Mouse (Mus musculus) granulocyte monocyte progenitor cell, adult 5-6 weeks (primary cell): ENCODE measurements around the gene Usp2. TPM values are rescaled to one million over a fixed set of nuclear protein-coding genes. Genes with fewer than 3 reads are reported as not detected.

Experiments
- ATAC-seq: replicated peaks from 2 replicates; pipeline ENCODE4 v1.8.0; 2016; ENCODE audit warnings: mild to moderate bottlenecking, moderate TSS enrichment, inconsistent platforms; ENCODE audit not compliant: poor library complexity, severe bottlenecking
- total RNA-seq, 2 experiments: library from RNA; stranded (forward) in 1 of 2; stranded (reverse) in 1 of 2; fragments of 200-712, 200-1000 nt in 1 of 2; fragments of >200 nt in 1 of 2; fragmentation: Nextera tagmentation in 1 of 2; gene quantifications; 2 replicates each; pipeline ENCODE4 v1.2.3; 2014 to 2017

Usp2 gene
- 3.6 and 12.0 TPM in 2 replicates for total RNA-seq (2014; fragmentation: Nextera tagmentation)
- 1.2 and 3.1 TPM in 2 replicates for total RNA-seq (2017)

DNA sequence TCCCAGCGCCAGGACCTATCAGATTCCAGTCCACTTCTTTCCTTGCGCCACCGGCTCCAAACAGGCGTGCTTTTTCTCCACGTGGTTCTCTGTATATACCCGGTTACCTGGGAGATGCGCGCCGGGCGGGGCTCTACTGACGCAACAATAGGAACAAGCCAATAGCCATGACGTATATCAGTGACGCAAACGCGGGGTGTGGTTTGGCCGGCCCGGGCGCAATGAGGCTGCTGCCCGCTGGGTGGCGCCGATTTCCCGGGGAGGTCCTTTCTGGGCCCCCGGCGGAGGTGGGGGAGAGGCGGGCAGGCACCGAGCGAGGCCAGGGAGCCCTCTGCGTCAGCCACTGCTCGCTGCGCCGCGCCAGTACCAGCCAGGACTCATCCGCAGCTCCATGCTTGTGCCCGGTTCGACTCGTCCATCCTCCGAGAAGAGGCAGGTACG lies at the start of gene Usp2:
Gene Usp2 (plus strand): TSS at position 237 of the 441 bp plus-strand sequence.
- ATAC-seq, result peak; percentile 97

DNA sequence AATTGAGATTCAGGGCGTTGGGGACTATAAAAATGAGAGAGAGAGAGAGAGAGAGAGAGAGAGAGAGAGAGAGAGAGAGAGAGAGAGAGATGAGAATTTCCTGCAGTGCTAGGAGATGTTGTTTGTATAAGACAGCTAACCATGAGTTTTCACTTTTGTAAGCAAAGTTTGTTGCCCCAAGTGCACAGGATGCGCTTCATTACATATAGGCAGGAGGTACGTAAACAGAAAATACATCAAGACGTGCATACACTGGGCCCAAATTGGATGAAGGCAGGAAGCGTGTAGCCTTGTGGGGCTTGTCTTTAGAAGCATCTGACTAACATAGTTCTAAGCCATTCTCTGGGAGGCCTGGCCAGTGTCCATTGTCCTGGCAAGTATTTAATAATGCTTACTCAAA lies 49.0 kb upstream of the Usp2 start:
- ATAC-seq, result no peak

DNA sequence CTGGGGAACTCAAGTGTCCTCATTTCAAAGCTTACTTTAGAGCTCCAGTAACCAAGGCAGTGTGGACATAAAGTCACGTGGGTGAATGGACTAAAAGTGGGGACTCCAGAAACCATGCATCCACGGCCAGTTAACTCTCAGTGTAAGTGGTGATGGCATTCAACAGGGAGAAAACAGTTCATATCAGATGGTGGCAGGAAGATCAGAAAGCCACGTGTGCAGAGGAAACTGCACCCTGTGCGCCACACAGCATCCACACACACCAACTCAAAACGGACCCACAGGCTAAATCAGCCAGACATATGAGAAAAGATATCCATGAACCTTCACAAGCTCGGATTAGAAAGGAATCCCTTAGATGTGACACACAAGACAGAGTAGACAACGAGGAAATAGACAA lies 46.8 kb upstream of the Usp2 start:
- ATAC-seq, result no peak

DNA sequence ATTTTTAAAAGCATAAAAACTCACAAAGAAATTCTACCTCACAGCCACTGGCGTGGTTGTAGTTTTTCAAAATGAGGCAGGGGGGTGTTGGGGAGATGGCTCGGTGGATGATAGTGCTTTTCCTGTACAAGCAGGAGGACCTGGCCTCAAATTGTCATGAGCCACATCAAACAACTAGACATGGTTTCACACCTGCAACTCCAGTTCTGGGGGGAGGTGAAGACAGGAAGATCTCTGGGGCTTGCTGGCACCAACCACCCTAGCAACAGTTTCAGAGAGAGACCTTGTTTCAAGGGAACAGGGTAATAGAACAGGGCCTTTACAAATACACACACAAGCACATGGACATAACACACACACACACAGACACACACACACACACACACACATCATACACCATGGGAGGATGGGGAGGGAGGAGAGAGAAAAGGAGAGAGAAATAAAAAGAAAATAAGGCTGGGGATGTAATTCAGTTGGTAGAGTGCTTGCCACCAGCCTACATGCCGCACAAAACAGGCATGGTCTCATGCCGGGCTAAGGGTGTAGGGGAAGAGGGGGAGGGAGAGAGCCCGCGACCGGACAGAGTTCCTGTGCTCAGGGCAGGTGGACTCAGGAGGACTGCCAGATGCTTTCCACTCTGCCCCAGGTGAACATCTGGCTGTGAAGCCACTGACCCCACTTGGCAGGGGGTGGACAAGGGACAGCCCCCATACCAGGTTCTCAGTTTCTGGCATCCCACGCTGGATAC lies 44.5 kb upstream of the Usp2 start:
- no peak for ATAC-seq

DNA sequence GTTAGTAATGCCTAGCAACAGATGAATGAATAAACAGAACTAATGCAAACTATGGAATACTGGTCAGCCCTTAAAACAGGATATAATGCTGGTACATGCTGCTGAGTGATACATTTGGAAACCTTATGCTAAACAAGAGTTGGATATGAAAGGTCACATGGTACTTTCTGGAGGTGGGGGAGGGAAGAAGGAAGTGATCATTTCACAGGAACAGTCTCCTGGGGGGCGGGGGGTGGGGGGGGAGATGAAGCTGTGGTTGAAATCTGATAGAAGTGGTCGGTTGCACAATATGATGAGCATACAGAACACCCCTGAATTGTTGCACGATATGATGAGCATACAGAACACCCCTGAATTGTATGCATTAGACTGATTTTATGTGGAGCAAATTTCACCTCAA lies 42.7 kb upstream of the Usp2 start:
- peak; percentile 79 for ATAC-seq

DNA sequence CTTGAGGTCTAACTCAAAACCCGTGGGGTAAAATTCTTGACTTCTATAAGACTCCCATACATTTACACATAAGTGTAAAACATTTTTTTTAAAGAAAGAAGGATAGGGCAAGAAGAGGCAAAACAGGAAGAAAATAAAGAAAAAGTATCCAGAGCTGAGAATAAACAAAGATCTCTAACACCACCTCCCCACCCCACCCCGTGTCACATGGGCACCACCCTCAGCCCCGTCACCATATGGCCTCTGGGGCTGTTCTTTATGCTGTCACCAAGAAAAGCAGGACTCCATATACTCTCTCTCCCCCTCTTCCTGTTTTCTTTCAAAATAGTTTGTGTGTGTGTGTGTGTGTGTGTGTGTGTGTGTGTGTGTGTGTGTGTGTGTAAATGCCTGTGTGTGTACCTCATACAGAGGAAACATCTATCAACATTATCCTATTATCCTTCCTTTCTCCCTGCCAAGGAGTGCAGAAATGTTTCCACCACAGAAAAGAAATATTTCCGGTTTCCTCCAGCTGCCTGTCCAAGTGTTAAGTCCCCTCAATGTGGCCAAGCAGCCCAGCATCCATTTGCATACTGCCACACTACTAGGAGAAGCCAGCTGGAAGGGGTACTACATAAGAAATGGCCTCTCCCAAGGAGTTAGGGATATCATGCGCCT lies 37.1 kb upstream of the Usp2 start:
- no peak; the same call in 1 of the 2 replicates for ATAC-seq

DNA sequence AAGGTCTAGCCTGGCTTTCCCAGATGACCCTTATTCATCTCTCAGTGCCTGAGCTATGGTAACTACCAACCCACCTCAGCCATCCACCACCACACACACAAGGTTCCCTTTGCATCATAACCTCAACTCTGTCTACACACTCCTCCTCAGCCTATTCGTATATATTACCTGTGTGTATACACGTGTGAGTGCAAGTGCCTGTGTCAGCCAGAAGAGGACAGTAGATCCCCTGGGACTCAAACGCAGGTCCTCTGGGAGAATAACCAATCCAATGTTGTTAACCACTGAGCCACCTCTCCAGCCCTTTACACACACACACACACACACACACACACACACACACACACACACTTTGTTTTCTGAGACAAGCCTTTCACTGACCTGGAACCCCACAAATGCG lies 36.2 kb upstream of the Usp2 start:
- no peak for ATAC-seq

DNA sequence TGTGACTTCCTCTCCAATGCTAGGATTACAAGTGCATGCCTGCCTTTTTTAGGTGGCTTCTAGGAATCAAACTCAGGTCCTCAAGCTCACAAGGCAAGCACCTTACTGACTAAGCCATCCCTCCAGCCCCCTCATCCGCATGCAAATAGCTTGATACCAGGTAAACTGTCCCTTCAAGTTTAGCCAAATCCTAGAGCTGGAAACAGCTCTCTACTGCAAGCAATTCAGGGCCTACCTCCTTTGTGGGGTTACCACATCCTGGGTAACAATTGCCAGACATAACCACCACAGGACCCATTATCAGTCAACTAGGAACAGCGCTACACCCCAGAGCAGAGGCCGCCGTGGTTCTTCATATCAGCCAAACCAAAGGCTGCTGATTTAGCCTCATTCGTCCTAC lies 35.7 kb upstream of the Usp2 start:
- peak; percentile 52 for ATAC-seq

DNA sequence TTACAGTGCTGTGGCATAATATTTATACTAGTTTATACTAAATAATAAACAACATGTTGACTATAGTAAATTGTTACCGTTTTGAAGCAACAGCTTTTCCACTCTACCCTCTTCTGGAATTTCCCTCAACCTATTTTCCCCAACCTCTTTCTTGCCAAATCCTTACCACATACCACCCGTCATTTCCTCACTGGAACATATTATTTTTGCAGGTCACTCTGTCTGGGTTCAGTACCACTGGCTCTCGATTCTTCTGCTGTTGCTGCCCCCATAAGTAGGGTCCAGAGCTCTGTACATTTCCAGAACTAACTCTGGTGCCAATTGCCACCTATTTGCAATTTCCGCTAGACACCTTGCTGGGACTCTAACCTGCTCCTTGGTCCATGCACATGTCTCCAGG lies 34.9 kb upstream of the Usp2 start:
- ATAC-seq, result peak; percentile 57

DNA sequence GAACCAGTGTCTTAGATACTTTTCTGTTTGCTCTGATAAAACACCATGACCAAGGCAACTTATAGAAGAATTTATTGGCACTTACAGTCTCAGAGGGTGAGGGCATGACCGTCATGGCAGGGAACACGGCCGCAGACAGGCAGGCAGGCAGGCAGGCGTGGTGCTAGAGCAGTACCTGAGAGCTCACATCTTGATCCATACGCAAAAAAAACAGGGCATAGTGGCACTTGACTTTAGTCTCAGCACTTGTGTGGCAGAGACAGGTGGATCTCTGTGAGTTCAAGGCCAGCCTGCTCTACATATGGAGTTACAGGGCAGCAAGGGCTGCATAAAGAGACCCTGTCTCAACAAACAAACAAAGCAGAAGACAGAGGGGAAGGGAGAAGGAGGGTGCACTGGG lies 33.5 kb upstream of the Usp2 start:
- ATAC-seq, result no peak

DNA sequence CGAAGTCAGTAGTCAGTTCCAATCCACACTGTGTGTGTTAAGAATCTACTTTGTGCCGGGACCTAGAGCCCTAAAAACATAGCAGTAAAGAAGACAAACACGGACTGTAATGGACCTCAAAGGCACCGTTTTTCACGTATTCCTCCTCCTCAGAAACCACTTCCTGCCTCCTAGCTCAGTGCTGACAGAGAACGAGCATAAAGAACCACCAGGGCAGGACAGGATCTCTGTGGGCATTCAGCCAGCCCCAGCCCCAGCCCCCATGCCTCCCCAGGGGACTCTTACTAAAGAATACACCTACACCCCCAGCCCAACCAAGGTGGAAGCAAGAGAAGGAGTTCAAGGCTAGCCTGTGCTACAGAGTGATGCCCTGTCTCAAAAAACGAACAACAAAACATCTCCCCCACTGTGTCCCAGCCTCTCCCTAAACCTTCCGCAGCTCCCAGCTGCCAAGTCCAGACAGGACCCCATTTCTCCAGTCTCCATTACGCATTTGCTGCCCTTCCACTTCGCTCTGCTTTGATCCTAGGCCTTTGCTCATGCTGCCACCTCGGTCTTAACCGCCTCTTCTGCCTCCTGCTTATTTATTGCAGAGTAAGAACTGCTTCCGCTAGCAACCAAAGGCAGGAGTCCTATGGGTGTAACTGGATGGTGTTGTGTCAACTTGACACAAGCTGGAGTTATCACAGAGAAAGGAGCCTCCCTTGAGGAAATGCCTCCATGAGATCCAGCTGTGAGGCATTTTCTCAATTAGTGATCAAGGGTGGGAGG lies 32.7 kb upstream of the Usp2 start:
- ATAC-seq, result no peak

DNA sequence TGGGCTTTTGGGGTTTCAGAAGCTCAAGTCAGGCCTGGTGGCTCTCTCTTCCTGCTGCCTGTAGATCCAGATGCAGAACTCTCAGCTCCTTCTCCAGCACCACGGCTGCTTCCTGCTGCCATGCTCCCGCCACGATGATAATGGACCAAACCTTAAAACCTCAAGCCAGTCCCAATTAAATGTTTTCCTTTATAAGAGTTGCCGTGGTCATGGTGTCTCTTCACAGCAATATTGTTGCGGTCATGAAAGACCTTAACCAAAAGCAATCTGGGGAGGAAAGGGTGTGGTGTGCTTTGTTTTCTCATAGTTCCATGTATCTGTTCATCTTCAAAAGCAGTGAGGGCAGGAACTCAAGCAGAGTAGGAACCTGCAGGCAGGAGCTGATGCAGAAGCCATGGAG lies 29.7 kb upstream of the Usp2 start:
- no peak for ATAC-seq

DNA sequence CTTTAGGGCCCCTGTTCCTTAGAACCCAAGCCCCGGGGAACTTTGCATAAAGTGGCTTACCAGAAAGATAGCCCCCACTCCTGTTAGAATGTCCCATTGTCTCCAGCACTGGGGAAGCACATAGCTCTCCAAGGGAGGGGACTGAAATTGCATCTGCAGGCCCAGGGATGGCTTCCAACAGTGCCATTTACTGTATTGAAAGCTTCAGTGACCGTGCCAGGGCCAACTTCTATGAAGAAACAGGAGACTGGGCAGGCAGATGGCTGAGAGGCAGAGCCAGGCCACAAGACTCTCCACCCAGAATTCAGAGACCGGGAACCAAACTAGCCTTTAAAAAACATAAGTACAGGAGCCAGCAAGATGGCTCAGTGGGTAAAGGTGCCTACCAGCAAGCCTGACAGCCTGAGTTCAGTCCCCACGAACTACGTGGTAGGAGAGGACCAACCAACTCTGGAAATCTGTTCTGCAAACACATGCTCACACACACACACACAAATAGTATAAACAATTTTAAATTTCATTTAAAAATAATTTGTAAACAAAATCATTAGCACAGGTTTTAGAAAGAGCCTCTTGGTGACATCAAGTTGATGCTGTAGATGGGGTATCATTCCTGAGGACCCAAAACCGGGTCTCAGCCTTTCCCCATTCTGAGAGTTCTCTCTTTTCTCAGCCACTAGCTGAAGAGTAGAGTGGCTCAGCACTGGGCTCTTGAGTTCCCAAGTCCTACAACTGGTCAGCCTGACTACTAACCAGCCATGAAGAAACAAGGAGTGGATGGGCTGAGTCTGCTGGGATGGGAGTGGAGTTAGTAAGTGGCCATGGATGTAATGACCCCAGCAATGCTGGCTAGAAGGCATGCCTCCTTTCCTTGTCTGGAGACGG lies 25.1 kb upstream of the Usp2 start:
- no peak for ATAC-seq

DNA sequence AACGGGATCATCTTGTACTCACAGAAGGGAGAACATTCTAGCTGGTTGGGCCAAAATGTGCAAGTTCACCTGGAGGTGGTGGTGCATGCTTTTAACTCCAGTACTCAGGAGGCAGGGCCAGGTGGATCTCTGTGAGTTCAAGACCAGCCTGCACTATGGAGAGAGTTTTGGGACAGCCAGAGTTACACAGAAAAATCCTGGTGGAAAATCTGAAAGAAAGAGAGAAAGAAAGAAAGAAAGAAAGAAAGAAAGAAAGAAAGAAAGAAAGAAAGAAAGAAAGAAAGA lies 24.5 kb upstream of the Usp2 start:
- no peak for ATAC-seq

DNA sequence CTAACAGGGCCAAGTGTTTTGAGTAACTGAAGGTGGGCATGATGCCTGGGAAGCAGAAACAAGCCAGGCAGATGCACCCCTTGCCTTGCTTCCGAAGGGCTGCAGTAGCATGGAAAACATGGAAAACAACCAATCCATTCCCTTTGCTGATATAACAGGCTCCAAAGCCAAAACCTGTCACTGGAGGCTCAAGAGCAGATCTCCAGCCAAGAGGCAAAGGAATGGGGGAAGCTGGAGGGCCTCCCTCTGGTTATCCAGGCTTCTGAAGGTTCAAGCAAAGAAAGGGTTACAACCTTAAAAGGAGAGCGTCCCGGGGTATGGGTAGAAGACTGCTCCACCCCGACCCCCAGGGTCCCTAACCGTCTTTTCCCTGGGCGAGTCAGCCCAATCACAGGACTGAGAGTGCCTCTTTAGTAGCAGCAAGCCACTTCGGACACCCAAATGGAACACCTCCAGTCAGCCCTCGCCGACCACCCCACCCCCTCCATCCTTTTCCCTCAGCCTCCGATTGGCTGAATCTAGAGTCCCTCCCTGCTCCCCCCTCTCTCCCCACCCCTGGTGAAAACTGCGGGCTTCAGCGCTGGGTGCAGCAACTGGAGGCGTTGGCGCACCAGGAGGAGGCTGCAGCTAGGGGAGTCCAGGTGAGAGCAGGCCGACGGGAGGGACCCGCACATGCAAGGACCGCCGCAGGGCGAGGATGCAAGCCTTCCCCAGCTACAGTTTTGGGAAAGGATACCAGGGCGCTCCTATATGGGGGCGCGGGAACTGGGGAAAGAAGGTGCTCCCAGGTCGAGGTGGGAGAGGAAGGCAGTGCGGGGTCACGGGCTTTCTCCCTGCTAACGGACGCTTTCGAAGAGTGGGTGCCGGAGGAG lies 23.7 kb upstream of the Usp2 start, which contains the start of gene Thy1:
Gene Thy1 (plus strand): TSS at position 549 of the 872 bp plus-strand sequence.
- peak; percentile 18; the same call in 1 of the 2 replicates for ATAC-seq

DNA sequence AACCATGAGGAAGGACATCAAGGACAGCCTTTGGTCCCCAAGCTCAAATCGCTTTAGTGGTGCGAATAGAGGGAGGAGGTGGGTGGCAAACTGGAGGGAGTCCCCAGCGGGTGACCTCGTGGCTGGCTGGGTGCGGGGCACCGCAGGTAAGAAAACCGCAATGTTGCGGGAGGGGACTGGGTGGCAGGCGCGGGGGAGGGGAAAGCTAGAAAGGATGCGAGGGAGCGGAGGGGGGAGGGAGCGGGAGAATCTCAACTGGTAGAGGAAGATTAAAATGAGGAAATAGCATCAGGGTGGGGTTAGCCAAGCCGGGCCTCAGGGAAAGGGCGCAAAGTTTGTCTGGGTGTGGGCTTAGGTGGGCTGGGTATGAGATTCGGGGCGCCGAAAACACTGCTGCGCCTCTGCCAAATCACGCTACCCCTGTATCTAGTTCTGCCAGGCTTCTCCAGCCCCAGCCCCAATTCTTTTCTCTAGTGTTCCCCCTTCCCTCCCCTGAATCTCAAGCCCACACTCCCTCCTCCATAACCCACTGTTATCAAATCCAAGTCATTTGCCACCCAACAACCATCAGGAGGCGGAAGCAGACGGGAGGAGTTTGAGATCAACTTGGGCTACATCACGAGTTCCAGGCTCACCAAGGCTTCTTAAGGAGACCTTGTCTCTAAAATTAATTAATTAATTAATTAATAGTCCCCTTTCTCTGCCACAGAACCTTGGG lies 23.0 kb upstream of the Usp2 start:
- ATAC-seq, result peak; percentile 62

DNA sequence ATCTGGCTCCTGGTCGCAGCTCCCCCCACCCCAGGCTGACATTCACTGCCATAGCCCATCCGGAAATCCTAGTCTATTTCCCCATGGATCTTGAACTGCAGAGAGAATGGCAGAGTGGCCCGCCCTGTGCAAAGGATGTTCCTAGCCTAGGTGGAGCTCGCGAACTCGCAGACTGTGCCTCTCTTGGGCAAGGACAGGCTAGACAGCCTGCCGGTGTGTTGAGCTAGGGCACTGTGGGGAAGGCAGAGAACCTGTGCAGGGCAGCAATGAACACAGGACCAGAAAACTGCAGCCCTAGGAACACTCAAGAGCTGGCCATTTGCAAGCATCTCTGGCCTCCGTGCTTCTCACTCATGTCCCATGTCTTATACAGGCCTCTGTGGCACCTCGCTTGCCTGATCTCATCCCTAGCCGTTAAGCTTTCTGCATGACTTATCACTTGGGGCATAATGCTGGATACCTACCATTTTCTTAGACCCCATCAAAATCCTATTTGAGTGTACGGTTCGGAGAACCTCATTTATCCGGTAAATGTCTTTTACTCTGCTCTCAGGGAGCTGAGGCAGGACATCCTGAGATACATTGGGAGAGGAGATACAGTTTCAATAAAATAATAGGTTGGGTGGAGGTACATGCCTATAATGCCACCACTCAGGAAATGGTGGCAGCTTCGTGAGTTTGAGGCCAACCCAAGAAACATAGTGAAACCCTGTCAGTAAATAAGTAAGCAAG lies 22.2 kb upstream of the Usp2 start:
- no peak for ATAC-seq
